Mouse (Mus musculus): ENCODE measurements around the gene Eef1akmt1. TPM values are rescaled to one million over a fixed set of nuclear protein-coding genes. Genes with fewer than 3 reads are reported as not detected.

Eef1akmt1 gene
- total RNA-seq, 2 experiments from 2014 or later, result 36.1 to 37.1 TPM

GRCm38 (mm10) chr14:57543420-57544039, 27.9 kb downstream of the Eef1akmt1 start:
- TF ChIP-seq CTCF (IDR thresholded peaks at IDR 0.05), result no peak
- no peak for DNase-seq
- intact Hi-C loops (cut with DNase I), result no loop called here
- Histone ChIP-seq H3K4me3 (no peak overlapping the region), H3K27ac (no peak overlapping the region)

DNA sequence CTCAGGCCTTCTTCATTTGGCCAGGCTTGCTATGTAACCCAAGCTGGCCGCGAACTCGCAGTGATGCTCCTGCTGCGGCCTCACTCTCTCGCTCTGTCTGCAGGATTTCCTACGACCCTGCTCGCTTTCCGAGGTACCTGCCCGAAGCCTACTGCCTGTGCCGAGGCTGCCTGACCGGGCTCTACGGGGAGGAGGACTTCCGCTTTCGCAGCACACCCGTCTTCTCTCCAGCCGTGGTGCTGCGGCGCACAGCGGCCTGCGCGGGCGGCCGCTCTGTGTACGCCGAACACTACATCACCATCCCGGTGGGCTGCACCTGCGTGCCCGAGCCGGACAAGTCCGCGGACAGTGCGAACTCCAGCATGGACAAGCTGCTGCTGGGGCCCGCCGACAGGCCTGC, 29.2 kb downstream of the Eef1akmt1 start:
- Histone ChIP-seq H3K4me3 (no peak overlapping the region), H3K27ac (no peak overlapping the region)
- intact Hi-C loops (cut with DNase I), result no loop called here
- no peak for TF ChIP-seq CTCF (IDR thresholded peaks at IDR 0.05)
- no peak for DNase-seq

- no peak overlapping the region for H3K4me3 ChIP-seq
- H3K27ac ChIP-seq, result no peak overlapping the region
- TF ChIP-seq CTCF (IDR thresholded peaks at IDR 0.05), result no peak
- DNase-seq, result no peak
- intact Hi-C loops (cut with DNase I), result no loop called here
Measured at GRCm38 (mm10) chr14:57540683-57541082, 30.7 kb downstream of the Eef1akmt1 start.

DNA sequence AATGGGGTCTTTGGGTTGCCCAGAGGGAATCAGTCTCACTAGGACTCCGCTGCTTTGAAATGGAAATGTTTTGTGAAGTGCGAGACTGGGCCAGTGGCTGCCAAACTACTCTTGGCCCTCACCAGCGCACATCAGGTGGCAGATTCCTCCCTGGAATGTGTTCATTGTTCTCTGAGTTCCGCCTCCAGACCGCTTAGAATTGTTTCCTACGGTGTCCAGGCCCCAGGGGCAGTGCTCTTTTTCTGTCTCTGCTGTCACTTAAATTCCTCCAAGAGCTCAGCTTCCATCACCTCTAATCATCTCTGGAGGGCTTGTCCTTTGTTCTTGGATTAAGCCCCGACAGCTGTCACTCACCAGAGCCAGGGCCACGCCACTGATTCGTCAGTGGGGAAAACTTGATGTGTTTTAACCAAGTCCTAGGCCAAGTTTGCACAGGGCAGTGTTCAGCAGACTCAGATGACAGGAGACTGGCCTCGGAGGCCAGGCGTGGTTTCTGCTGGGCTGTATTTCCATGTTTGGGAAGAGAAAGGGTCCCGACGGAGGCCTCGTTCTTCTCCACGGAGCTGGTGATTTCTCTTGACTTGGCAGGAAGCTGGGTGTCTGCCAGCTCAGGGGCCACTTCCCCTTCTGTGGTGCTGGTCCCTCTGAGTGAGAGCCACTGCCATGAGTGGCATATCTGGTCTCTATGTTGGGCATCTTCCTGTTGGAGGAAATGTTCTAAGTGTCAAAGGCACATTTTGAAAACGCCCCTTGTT, 34.0 kb downstream of the Eef1akmt1 start:
- TF ChIP-seq CTCF (IDR thresholded peaks at IDR 0.05), result no peak
- Histone ChIP-seq H3K4me3 (peak overlapping the region; percentile 6; the same call in 1 of the 2 replicates), H3K27ac (peak overlapping the region; percentile 55)
- no peak for DNase-seq
- intact Hi-C loops (cut with DNase I), result no loop called here

- Histone ChIP-seq H3K27ac (peak overlapping the region; percentile 55; the same call in 1 of the 2 replicates), H3K4me3 (no peak overlapping the region)
- no peak for TF ChIP-seq CTCF (IDR thresholded peaks at IDR 0.05)
- DNase-seq, result no peak
- intact Hi-C loops (cut with DNase I), result no loop called here
Measured at GRCm38 (mm10) chr14:57536820-57537219, 34.6 kb downstream of the Eef1akmt1 start.

- TF ChIP-seq CTCF (IDR thresholded peaks at IDR 0.05), result no peak
- DNase-seq, result peak; percentile 38
- H3K27ac ChIP-seq, result peak overlapping the region; percentile 76
- H3K4me3 ChIP-seq, result peak overlapping the region; percentile 42
- intact Hi-C loops (cut with DNase I), result no loop called here
Measured at GRCm38 (mm10) chr14:57535646-57536045, 35.8 kb downstream of the Eef1akmt1 start.

DNA sequence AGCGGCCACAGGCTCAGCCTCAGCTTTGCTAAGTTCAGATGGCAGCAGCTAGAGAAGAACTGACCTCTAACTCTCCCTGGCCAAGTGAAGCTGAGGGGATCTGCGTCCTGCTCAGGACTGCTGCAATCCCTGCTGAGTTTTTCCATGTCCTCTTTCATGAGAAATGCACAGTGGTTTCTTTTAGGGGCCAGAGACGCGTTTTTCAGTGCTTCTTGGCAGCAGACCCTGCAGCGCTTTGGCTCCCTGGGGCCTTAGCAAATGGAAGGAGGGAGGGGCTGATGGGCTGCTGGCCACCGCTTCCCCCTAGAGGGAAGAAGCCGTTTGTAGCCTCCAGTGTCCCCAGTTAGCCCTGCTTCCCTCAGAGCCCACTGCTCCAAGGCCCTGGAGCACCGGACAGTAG, 36.5 kb downstream of the Eef1akmt1 start:
- intact Hi-C loops (cut with DNase I), result no loop called here
- TF ChIP-seq CTCF (IDR thresholded peaks at IDR 0.05), result no peak
- DNase-seq, result peak; percentile 76
- Histone ChIP-seq H3K27ac (peak overlapping the region; percentile 76), H3K4me3 (peak overlapping the region; percentile 42)

GRCm38 (mm10) chr14:57534346-57534745, 37.1 kb downstream of the Eef1akmt1 start:
- peak overlapping the region; percentile 76 for H3K27ac ChIP-seq
- no peak overlapping the region for H3K4me3 ChIP-seq
- DNase-seq, result no peak
- intact Hi-C loops (cut with DNase I), result no loop called here
- TF ChIP-seq CTCF (IDR thresholded peaks at IDR 0.05), result no peak

DNA sequence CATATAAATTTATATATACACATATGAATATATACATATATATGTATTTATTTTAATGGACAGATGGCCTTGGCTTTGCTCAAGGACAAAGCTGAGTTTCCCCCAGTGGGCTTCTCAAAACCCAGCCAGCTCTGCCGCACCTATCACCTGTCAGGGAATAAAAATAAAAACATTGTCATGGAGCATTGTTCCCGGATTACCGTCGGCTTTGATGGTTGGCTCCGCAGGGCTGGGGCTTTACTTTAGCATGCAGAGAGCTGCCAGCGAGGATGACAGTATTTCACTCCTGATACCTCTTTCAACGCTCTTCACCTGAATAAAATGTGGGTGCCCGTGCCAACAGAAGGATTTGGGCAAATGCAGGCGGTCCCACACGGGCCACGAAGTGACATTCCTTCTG, 37.6 kb downstream of the Eef1akmt1 start:
- TF ChIP-seq CTCF (IDR thresholded peaks at IDR 0.05), result no peak
- Histone ChIP-seq H3K27ac (peak overlapping the region; percentile 76), H3K4me3 (no peak overlapping the region)
- intact Hi-C loops (cut with DNase I), result loop anchor here (1.0 kb wide), 1 partner anchor 85 kb away; no protein-coding TSS in a partner anchor
- no peak for DNase-seq

DNA sequence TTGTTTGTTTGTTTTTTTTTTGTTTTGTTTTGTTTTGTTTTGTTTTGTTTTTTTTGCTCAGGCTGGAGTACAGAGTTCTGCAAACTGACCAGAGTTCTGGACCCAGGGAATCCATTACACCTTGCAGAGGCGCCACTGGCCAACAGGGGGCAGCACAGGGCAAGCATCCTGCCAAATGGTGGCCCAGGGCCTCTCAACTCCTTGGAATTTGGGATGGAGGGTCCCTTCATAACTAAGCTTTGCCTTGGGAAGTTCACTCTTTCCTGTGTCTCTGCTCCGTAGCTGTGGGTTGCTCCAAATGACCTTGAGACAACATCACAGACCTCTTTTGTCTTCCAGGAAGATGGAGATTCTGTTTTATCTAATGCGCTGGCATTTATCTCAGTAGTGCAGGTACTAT, 38.2 kb downstream of the Eef1akmt1 start:
- intact Hi-C loops (cut with DNase I), result loop anchor here (1.0 kb wide), 1 partner anchor 86 kb away; no protein-coding TSS in a partner anchor
- peak; percentile 92 for TF ChIP-seq CTCF (IDR thresholded peaks at IDR 0.05)
- Histone ChIP-seq H3K27ac (no peak overlapping the region), H3K4me3 (no peak overlapping the region)
- DNase-seq, result peak; percentile 74

DNA sequence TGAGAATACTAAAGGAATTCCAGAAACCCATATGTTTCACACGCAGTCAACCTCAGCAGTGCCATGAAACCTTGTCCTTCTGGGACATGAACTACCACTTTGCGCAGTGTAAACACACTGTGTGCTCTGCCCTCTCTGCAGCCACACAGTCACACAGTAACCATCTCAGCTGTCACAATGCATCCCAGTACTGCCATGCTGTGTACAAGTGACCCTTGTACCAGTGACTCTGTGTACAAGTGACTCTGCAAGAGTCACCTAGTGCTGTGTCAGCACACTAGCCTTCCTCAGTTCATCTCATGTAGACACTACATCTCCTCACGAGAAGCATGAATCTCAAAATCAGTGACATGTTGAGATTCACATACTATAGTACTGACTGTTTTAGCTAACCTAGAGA, 38.8 kb downstream of the Eef1akmt1 start:
- DNase-seq, result no peak
- intact Hi-C loops (cut with DNase I), result no loop called here
- no peak for TF ChIP-seq CTCF (IDR thresholded peaks at IDR 0.05)

GRCm38 (mm10) chr14:57529786-57530515, 41.5 kb downstream of the Eef1akmt1 start:
- intact Hi-C loops (cut with DNase I), result no loop called here
- Histone ChIP-seq H3K4me3 (no peak overlapping the region), H3K27ac (peak overlapping the region; percentile 38; the same call in 1 of the 2 replicates)
- DNase-seq, result no peak
- TF ChIP-seq CTCF (IDR thresholded peaks at IDR 0.05), result no peak

More for the DNA sequence above, 38.8 kb downstream of the Eef1akmt1 start:
- Histone ChIP-seq H3K27ac (no peak overlapping the region), H3K4me3 (no peak overlapping the region)

All from gastrocnemius, adult 2 months (tissue).